Mouse (Mus musculus): Measurements from ENCODE around the gene Sash1. TPM values are rescaled to one million over a fixed set of nuclear protein-coding genes. Genes with fewer than 3 reads are reported as not detected.
A peak's percentile ranks its signal among the peaks of the same experiment; 100 is the strongest.

Gene Sash1
- polyA plus RNA-seq, 1 experiment from 2014 or later, result 4.6 TPM

DNA sequence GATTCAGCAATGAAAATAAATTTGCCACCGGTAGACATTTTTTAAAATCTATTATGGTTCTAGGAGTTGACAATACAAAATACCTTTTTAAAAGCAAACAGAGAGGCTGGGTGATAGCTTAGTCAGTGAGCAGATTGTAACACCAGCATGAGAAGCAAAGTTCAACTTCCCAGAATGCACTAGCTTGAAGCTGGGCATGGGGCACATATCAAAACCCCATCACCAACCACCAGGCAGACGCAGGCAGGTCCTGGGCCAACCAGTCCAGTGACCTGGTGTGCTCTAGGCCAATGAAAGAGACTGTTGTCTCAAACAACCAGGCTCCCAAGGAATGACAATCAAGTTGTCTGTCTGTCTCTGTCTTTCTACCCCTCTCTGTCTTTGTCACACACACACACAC lies 98.6 kb downstream of the Sash1 start:
- H3K9me3 ChIP-seq (replicated peaks), result no peaks in the 10 kb centered on the region
- H3K9ac ChIP-seq, result no peak overlapping the region
- no peak overlapping the region for H3K4me3 ChIP-seq
- H3K27ac ChIP-seq, result no peak overlapping the region
- WGBS, result 78% methylated on average over 2 of the region's 2 CpGs
- no peak overlapping the region for H3K4me2 ChIP-seq
- no peaks in the 10 kb centered on the region; the same call in none of the 2 replicates for H3K36me3 ChIP-seq
- H3K27me3 ChIP-seq, result no peaks in the 10 kb centered on the region
- no peak for ATAC-seq (replicated peaks; ENCODE audit: insufficient number of reproducible peaks, insufficient read depth, low FRiP score, low read depth)
- peaks cover 7% of the 10 kb centered on the region; the same call in 1 of the 2 replicates for H3K4me1 ChIP-seq (replicated peaks)

DNA sequence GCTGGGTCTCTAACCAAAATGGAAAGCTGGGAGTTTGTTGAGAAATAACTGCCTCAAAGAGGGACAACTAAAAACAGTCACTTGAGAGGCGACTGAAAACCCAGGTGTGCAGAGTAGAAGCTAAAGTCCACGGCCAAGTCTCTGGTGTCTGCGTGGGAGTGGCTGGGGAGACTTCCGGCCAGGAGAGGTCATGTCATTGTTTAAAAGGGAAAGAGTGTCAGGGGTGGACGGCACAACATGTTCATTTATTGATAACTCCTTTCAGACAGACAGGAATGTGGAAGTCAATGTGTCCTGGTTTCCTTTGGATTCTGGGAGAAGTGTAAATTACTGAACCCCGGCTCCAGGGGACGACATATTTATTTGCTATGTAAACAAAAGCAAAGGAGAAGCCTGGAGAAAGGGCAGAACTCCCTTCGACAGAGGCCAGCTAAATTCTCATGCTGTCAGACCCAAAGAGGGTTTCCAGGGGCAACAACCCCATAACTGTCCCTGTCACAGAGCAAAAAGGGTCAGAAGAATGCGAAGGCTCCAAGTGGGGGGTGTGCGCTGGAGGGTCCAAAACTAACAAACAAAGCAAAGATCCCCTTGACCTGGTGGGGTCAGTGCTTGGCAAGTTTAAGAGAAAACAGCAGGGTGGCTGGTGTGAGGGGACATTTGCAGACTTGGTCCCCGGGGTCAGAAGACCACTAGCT lies 100.3 kb downstream of the Sash1 start:
- H3K27me3 ChIP-seq, result no peaks in the 10 kb centered on the region
- peaks cover under 1% of the 10 kb centered on the region for H3K36me3 ChIP-seq
- no peak overlapping the region for H3K9ac ChIP-seq
- no peak overlapping the region for H3K4me3 ChIP-seq
- H3K27ac ChIP-seq, result no peak overlapping the region
- no peaks in the 10 kb centered on the region for H3K9me3 ChIP-seq (replicated peaks)
- WGBS, result 55% methylated on average over 11 of the region's 11 CpGs
- H3K4me1 ChIP-seq (replicated peaks), result peaks cover 7% of the 10 kb centered on the region; the same call in 1 of the 2 replicates
- no peak overlapping the region for H3K4me2 ChIP-seq
- ATAC-seq (replicated peaks; ENCODE audit: insufficient number of reproducible peaks, insufficient read depth, low FRiP score, low read depth), result no peak

- Histone ChIP-seq H3K9ac (no peak overlapping the region), H3K9me3 (replicated peaks) (no peaks in the 10 kb centered on the region), H3K4me1 (replicated peaks) (peaks cover 7% of the 10 kb centered on the region; the same call in 1 of the 2 replicates), H3K4me2 (no peak overlapping the region), H3K27ac (no peak overlapping the region), H3K36me3 (peaks cover 12% of the 10 kb centered on the region), H3K27me3 (no peaks in the 10 kb centered on the region), H3K4me3 (no peak overlapping the region)
- no peak for ATAC-seq (replicated peaks; ENCODE audit: insufficient number of reproducible peaks, insufficient read depth, low FRiP score, low read depth)
- 78% methylated on average over 10 of the region's 10 CpGs for WGBS
Measured at GRCm38 (mm10) chr10:8781876-8782372, 103.9 kb downstream of the Sash1 start.

DNA sequence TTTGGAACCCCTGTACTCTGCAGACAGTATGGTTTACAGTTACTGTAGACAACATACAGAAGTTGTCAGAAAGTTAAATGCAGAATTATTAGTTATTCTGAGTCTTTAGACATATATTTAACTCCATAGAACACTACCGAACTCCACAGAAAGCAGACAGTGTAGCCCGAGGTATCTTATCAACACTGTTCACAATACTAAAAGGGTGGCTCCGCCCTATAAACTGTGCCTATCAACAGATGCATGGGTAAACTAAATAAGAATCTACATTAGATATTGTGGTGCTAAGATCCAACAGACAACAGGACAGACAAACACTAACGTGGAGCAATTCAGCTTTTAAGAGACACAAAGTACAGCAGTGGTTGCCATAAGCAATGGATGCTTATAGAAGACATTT lies 106.0 kb downstream of the Sash1 start:
- WGBS, result 84% methylated on average over 4 of the region's 4 CpGs

GRCm38 (mm10) chr10:8778845-8779244 lies 107.0 kb downstream of the Sash1 start:
- Histone ChIP-seq H3K4me1 (replicated peaks) (0 out of 2 replicates have a peak, but pooled peaks cover 5% of the 10 kb centered on the region), H3K4me3 (no peak overlapping the region), H3K27me3 (no peaks in the 10 kb centered on the region), H3K36me3 (peaks cover 12% of the 10 kb centered on the region; the same call in 1 of the 2 replicates), H3K27ac (no peak overlapping the region), H3K9me3 (replicated peaks) (no peaks in the 10 kb centered on the region), H3K9ac (no peak overlapping the region), H3K4me2 (no peak overlapping the region)
- whole genome bisulfite sequencing, result 88% methylated on average over 7 of the region's 7 CpGs
- ATAC-seq (replicated peaks; ENCODE audit: insufficient number of reproducible peaks, insufficient read depth, low FRiP score, low read depth), result no peak

More for the DNA sequence above, 106.0 kb downstream of the Sash1 start:
- Histone ChIP-seq H3K27me3 (no peaks in the 10 kb centered on the region), H3K9ac (no peak overlapping the region), H3K9me3 (replicated peaks) (no peaks in the 10 kb centered on the region), H3K4me1 (replicated peaks) (0 out of 2 replicates have a peak, but pooled peaks cover 5% of the 10 kb centered on the region), H3K4me3 (no peak overlapping the region), H3K4me2 (no peak overlapping the region), H3K36me3 (peaks cover 12% of the 10 kb centered on the region; the same call in 1 of the 2 replicates), H3K27ac (no peak overlapping the region)
- no peak for ATAC-seq (replicated peaks; ENCODE audit: insufficient number of reproducible peaks, insufficient read depth, low FRiP score, low read depth)

GRCm38 (mm10) chr10:8777552-8778253 lies 108.2 kb downstream of the Sash1 start:
- H3K27me3 ChIP-seq, result no peaks in the 10 kb centered on the region
- 86% methylated on average over 12 of the region's 12 CpGs for WGBS
- peaks cover 12% of the 10 kb centered on the region; the same call in 1 of the 2 replicates for H3K36me3 ChIP-seq
- 0 out of 2 replicates have a peak, but pooled peaks cover 7% of the 10 kb centered on the region for H3K4me1 ChIP-seq (replicated peaks)
- H3K4me3 ChIP-seq, result no peak overlapping the region
- no peak overlapping the region for H3K27ac ChIP-seq
- no peak overlapping the region for H3K4me2 ChIP-seq
- H3K9me3 ChIP-seq (replicated peaks), result no peaks in the 10 kb centered on the region
- no peak overlapping the region for H3K9ac ChIP-seq
- no peak for ATAC-seq (replicated peaks; ENCODE audit: insufficient number of reproducible peaks, insufficient read depth, low FRiP score, low read depth)

DNA sequence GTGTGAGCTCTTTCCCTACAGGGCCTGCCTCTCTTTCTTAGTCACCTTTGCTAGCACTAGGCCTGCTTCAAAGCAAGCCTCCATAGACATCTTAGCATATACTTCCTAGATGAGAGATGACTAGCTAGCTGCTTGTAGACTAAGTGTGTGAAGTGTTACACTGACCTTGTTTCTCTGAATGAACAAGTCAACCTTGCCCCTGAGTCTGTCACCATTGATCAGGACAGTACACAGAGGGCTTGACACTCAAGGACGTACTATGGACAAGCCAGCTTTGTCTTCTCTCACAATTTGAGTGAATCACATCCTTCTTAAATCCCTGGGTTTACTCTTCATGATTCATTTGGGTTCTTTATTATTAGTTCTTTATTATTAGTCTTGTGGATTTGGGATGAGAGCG lies 109.1 kb downstream of the Sash1 start:
- Histone ChIP-seq H3K4me1 (replicated peaks) (peaks cover 16% of the 10 kb centered on the region), H3K9me3 (replicated peaks) (no peaks in the 10 kb centered on the region), H3K27ac (no peak overlapping the region), H3K9ac (no peak overlapping the region), H3K27me3 (no peaks in the 10 kb centered on the region), H3K4me2 (no peak overlapping the region), H3K4me3 (no peak overlapping the region), H3K36me3 (peaks cover 12% of the 10 kb centered on the region; the same call in 1 of the 2 replicates)
- ATAC-seq (replicated peaks; ENCODE audit: insufficient number of reproducible peaks, insufficient read depth, low FRiP score, low read depth), result no peak
- WGBS, result 92% methylated on average over 2 of the region's 2 CpGs

GRCm38 (mm10) chr10:8775794-8776193 lies 110.1 kb downstream of the Sash1 start:
- peak overlapping the region; percentile 5; the same call in 1 of the 2 replicates for H3K27ac ChIP-seq
- H3K9ac ChIP-seq, result no peak overlapping the region
- 53% methylated on average over 2 of the region's 2 CpGs for WGBS
- no peak overlapping the region for H3K4me3 ChIP-seq
- H3K36me3 ChIP-seq, result peaks cover 12% of the 10 kb centered on the region; the same call in 1 of the 2 replicates
- no peak for ATAC-seq (replicated peaks; ENCODE audit: insufficient number of reproducible peaks, insufficient read depth, low FRiP score, low read depth)
- peaks cover 17% of the 10 kb centered on the region for H3K4me1 ChIP-seq (replicated peaks)
- H3K9me3 ChIP-seq (replicated peaks), result no peaks in the 10 kb centered on the region
- no peaks in the 10 kb centered on the region for H3K27me3 ChIP-seq
- no peak overlapping the region for H3K4me2 ChIP-seq

- 46% methylated on average over 4 of the region's 4 CpGs for WGBS
- Histone ChIP-seq H3K27ac (peak overlapping the region; percentile 44), H3K27me3 (no peaks in the 10 kb centered on the region), H3K9me3 (replicated peaks) (no peaks in the 10 kb centered on the region), H3K9ac (no peak overlapping the region), H3K36me3 (peaks cover 7% of the 10 kb centered on the region; the same call in 1 of the 2 replicates), H3K4me1 (replicated peaks) (peaks cover 17% of the 10 kb centered on the region), H3K4me2 (no peak overlapping the region), H3K4me3 (no peak overlapping the region)
- ATAC-seq (replicated peaks; ENCODE audit: insufficient number of reproducible peaks, insufficient read depth, low FRiP score, low read depth), result peak; percentile 51
Measured at GRCm38 (mm10) chr10:8772464-8773209, 113.2 kb downstream of the Sash1 start.

- H3K36me3 ChIP-seq, result 0 out of 2 replicates have a peak, but pooled peaks cover 3% of the 10 kb centered on the region
- 94% methylated on average over 12 of the region's 12 CpGs for WGBS
- no peak overlapping the region for H3K4me2 ChIP-seq
- H3K9ac ChIP-seq, result no peak overlapping the region
- H3K27ac ChIP-seq, result no peak overlapping the region
- H3K4me1 ChIP-seq (replicated peaks), result peaks cover 17% of the 10 kb centered on the region
- no peak for ATAC-seq (replicated peaks; ENCODE audit: insufficient number of reproducible peaks, insufficient read depth, low FRiP score, low read depth)
- no peaks in the 10 kb centered on the region for H3K27me3 ChIP-seq
- H3K9me3 ChIP-seq (replicated peaks), result no peaks in the 10 kb centered on the region
- H3K4me3 ChIP-seq, result no peak overlapping the region
Measured at GRCm38 (mm10) chr10:8770931-8771653, 114.8 kb downstream of the Sash1 start.

All from heart, embryonic 15.5 days (tissue).